Mouse (Mus musculus): ENCODE results near the gene Zfp52. TPM values are rescaled to one million over a fixed set of nuclear protein-coding genes. Genes with fewer than 3 reads are reported as not detected.

Gene Zfp52
- 5.6 and 6.9 TPM in 2 replicates for polyA plus RNA-seq (2015; fragmentation: Nextera tagmentation; extraction: Ambion mirVana)

DNA sequence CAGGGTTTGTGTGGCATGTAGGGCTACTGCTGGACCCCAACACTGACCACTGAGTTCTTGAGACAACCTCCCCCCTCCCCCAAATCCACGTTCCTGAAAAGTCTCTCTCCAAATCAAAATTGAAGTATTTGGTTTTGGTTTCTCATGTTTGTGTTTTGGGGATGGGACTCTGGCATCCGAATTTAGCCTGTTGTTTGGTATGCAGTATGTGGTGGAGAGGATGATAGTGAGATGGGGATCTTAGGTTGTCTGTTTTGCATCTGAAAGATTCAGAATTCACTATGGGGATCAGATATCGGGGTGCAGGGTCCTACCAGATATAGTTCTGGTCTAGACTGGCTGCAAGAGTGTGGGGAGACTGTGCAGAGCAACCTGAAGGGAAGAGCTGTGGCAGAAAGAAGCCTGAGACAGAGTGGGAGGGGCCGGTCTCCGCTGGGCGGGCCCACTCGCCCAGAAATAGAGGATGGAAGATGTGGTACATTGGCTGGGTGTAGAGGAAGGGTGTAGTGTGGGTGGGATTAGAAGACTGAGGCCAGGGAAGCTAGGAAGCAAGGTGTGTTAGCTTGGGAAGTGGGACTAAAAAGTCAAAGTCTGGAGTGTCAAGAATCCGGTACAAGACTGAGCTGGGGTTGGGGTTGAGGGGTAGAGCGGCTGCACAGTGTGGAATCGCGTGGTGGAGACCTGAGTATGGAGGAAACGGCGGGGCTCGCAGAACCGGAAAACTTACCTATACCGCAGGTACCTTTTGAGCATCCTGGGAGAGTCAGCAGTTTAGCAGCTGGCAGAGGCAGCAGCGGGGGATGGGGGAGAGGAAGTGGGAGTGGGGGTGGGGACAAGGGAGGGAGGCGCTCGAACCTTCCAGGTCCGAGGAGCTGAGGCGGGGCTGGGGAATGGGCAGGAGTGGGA, at the start of gene Zfp52:
Gene Zfp52 (plus strand): TSS at position 444 of the 906 bp plus-strand sequence.
- ATAC-seq (replicated peaks; ENCODE audit: low FRiP score, low read depth): peak; percentile 66
- no peak for TF ChIP-seq CTCF (IDR thresholded peaks at IDR 0.05; ENCODE audit: low read depth)
- Histone ChIP-seq H3K27me3 (ENCODE audit: insufficient read depth, low read length) (no peaks in the 10 kb centered on the region), H3K27ac (peak within 1 kb of the TSS; percentile 65), H3K9ac (ENCODE audit: low read depth, low read length) (peak within 1 kb of the TSS; percentile 55), H3K4me2 (ENCODE audit: low read length) (peak within 1 kb of the TSS; percentile 64), H3K4me1 (replicated peaks; ENCODE audit: insufficient read depth, low read length) (peaks cover 4% of the 10 kb centered on the region), H3K9me3 (replicated peaks; ENCODE audit: low read length) (no peaks in the 10 kb centered on the region), H3K4me3 (replicated peaks; ENCODE audit: low read depth, low read length) (peak within 1 kb of the TSS; percentile 43), H3K36me3 (ENCODE audit: insufficient read depth, low read length) (no peaks in the 10 kb centered on the region)
- DNase-seq (ENCODE audit: low spot score): peak; percentile 82
- WGBS: 2% methylated on average over 21 of the region's 21 CpGs

DNA sequence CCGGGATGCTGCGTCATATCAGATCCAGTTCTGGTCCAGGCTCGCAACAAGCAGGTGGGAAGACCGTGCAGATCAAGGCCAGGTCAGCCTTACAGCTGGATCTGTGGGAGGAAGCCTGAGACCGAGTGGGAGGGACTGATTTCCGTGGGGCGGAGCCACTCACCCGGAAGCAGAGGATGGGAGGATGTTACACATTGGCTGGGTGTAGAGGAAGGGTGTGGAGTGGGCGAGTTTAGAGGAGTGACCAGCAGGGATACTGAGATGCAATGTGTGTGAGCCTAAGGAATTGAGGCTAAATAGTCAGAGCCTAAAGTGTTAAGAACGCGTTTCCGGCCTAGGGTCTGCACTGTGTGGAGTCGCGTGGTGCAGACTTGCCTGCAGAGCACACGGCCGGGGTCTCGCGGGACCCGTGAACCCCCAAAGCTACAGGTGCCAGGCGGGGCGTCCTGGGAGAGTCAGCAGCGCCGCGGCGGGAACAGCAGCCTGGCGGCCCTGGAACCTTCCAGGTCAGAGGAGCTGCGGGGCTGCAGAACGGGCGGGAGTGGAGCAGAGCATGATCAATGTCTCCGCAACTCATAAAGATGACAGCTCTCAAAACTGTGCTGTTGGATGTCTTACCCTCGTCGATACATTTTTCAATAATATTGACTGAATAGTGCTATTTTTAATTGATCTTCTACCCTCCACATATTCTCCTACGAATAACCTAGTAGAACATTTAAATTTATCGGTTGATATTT, 46.4 kb upstream of the Zfp52 start, which contains the start of gene Zfp53:
Gene Zfp53 (plus strand): TSS at position 239 of the 740 bp plus-strand sequence.
- H3K27ac ChIP-seq: peak within 1 kb of the TSS; percentile 84
- H3K4me3 ChIP-seq (replicated peaks; ENCODE audit: low read depth, low read length): peak within 1 kb of the TSS; percentile 82
- H3K27me3 ChIP-seq (ENCODE audit: insufficient read depth, low read length): no peaks in the 10 kb centered on the region
- no peaks in the 10 kb centered on the region for H3K4me1 ChIP-seq (replicated peaks; ENCODE audit: insufficient read depth, low read length)
- DNase-seq (ENCODE audit: low spot score) (peak; percentile 98), ATAC-seq (replicated peaks; ENCODE audit: low FRiP score, low read depth) (peak; percentile 100)
- no peaks in the 10 kb centered on the region for H3K9me3 ChIP-seq (replicated peaks; ENCODE audit: low read length)
- H3K4me2 ChIP-seq (ENCODE audit: low read length): peak within 1 kb of the TSS; percentile 74
- H3K9ac ChIP-seq (ENCODE audit: low read depth, low read length): peak within 1 kb of the TSS; percentile 73
- H3K36me3 ChIP-seq (ENCODE audit: insufficient read depth, low read length): no peaks in the 10 kb centered on the region
- TF ChIP-seq CTCF (IDR thresholded peaks at IDR 0.05; ENCODE audit: low read depth): 0 out of 2 replicates have a peak, but pooled peaks have one; percentile 22
- under 1% methylated on average over 34 of the region's 34 CpGs for WGBS

DNA sequence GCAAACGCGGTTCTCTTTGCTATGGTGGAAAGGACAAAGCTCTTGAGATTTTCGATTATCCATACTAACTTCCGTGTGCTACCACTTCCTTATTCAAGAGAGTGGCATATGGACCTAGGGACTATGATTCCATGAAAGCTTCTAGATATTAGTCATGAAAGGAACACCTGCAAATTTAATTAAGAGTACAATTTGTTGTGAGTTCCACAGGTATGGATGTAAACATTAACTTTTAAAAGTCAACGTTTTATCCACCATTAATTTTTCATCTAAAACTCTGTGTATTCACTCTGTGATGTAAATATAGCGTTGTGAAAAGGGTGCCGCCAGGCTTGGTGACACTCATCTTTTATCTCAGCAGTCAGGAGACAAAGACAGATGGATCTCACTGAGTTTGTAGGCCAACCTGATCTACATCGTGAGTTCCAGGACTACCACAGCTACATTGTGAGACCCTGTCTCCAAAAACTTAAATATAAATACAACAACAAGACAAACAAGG, 45.8 kb upstream of the Zfp52 start:
- WGBS: 12% methylated on average over 8 of the region's 8 CpGs
- Histone ChIP-seq H3K27me3 (ENCODE audit: insufficient read depth, low read length) (no peaks in the 10 kb centered on the region), H3K27ac (peak overlapping the region; percentile 84), H3K4me3 (replicated peaks; ENCODE audit: low read depth, low read length) (peak overlapping the region; percentile 82), H3K36me3 (ENCODE audit: insufficient read depth, low read length) (no peaks in the 10 kb centered on the region), H3K4me2 (ENCODE audit: low read length) (peak overlapping the region; percentile 74), H3K9me3 (replicated peaks; ENCODE audit: low read length) (no peaks in the 10 kb centered on the region), H3K4me1 (replicated peaks; ENCODE audit: insufficient read depth, low read length) (no peaks in the 10 kb centered on the region), H3K9ac (ENCODE audit: low read depth, low read length) (peak overlapping the region; percentile 73)
- ATAC-seq (replicated peaks; ENCODE audit: low FRiP score, low read depth): no peak
- no peak for TF ChIP-seq CTCF (IDR thresholded peaks at IDR 0.05; ENCODE audit: low read depth)
- peak; percentile 11 for DNase-seq (ENCODE audit: low spot score)

DNA sequence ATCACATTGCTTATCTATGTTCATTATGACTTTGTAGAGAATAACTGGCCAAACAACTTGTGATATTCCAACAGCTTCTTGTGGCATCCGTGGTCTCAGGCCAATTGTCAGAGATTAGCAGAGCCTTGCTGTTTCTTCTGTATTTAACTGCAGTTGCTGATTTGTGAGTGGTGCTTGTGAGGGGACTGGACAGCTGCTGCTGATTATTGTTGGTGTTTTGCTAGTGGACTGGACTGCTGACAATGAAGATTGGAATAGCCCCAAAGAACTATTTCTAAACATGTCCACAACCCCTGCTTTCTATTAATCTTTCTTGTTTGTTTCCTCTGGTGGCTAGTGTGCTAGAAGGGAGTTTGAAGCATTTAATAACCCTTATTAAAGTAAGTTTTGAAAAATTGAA, 34.0 kb upstream of the Zfp52 start:
- 88% methylated on average over 1 of the region's 1 CpGs for WGBS
- no peak for TF ChIP-seq CTCF (IDR thresholded peaks at IDR 0.05; ENCODE audit: low read depth)
- H3K36me3 ChIP-seq (ENCODE audit: insufficient read depth, low read length): 0 out of 2 replicates have a peak, but pooled peaks cover 7% of the 10 kb centered on the region
- H3K4me1 ChIP-seq (replicated peaks; ENCODE audit: insufficient read depth, low read length): no peaks in the 10 kb centered on the region
- no peak overlapping the region for H3K27ac ChIP-seq
- no peak overlapping the region for H3K4me3 ChIP-seq (replicated peaks; ENCODE audit: low read depth, low read length)
- H3K27me3 ChIP-seq (ENCODE audit: insufficient read depth, low read length): no peaks in the 10 kb centered on the region
- ATAC-seq (replicated peaks; ENCODE audit: low FRiP score, low read depth): no peak
- no peak overlapping the region for H3K9ac ChIP-seq (ENCODE audit: low read depth, low read length)
- DNase-seq (ENCODE audit: low spot score): no peak
- H3K9me3 ChIP-seq (replicated peaks; ENCODE audit: low read length): no peaks in the 10 kb centered on the region
- H3K4me2 ChIP-seq (ENCODE audit: low read length): no peak overlapping the region

DNA sequence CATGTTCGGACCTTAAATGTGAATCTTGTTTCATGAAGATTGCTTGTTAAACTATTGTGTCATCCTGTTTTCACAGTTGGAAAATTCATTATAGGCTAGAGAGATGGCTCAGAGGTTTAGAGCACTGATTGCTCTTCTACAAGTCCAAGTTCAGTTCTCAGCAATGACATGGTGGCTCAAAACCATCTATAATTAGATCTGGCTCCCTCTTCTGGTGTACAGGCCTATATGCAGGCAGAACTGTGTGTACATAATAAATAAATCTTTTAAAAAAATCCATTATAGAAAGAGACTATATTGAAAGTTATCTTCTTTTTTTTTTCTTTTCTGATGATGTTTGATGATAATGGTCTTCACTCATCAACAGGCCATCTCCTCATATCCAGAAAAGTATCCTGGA, 30.8 kb upstream of the Zfp52 start:
- H3K36me3 ChIP-seq (ENCODE audit: insufficient read depth, low read length): peaks cover 15% of the 10 kb centered on the region
- H3K27me3 ChIP-seq (ENCODE audit: insufficient read depth, low read length): no peaks in the 10 kb centered on the region
- TF ChIP-seq CTCF (IDR thresholded peaks at IDR 0.05; ENCODE audit: low read depth): peak; percentile 44; the same call in 1 of the 2 replicates
- H3K4me1 ChIP-seq (replicated peaks; ENCODE audit: insufficient read depth, low read length): no peaks in the 10 kb centered on the region
- 96% methylated on average over 1 of the region's 1 CpGs for WGBS
- no peak overlapping the region for H3K9ac ChIP-seq (ENCODE audit: low read depth, low read length)
- DNase-seq (ENCODE audit: low spot score): no peak
- ATAC-seq (replicated peaks; ENCODE audit: low FRiP score, low read depth): no peak
- no peak overlapping the region for H3K4me3 ChIP-seq (replicated peaks; ENCODE audit: low read depth, low read length)
- H3K9me3 ChIP-seq (replicated peaks; ENCODE audit: low read length): no peaks in the 10 kb centered on the region
- no peak overlapping the region for H3K4me2 ChIP-seq (ENCODE audit: low read length)
- H3K27ac ChIP-seq: no peak overlapping the region

DNA sequence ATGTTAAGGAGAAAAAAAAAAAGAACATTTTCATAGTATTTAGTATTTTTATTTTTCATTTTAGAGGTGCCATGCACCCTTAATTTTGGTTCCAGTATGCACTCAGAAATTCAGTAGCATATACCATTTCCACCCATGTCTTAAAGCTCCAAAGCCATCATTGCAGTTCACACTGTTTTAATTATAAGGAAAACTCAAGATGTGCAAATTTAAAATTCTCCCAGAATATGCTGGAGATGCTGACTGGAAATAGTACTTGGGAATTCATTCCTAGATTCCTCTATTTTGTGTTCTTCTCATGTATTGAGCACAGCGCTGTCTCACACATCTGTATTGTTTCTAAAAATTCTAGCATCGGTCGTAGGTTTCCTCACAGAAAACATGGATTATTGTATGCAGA, 29.1 kb upstream of the Zfp52 start:
- no peaks in the 10 kb centered on the region for H3K9me3 ChIP-seq (replicated peaks; ENCODE audit: low read length)
- peaks cover 15% of the 10 kb centered on the region for H3K36me3 ChIP-seq (ENCODE audit: insufficient read depth, low read length)
- no peak for TF ChIP-seq CTCF (IDR thresholded peaks at IDR 0.05; ENCODE audit: low read depth)
- H3K4me3 ChIP-seq (replicated peaks; ENCODE audit: low read depth, low read length): no peak overlapping the region
- H3K4me2 ChIP-seq (ENCODE audit: low read length): no peak overlapping the region
- H3K4me1 ChIP-seq (replicated peaks; ENCODE audit: insufficient read depth, low read length): no peaks in the 10 kb centered on the region
- no peak overlapping the region for H3K9ac ChIP-seq (ENCODE audit: low read depth, low read length)
- DNase-seq (ENCODE audit: low spot score): no peak
- WGBS: 97% methylated on average over 3 of the region's 3 CpGs
- no peak for ATAC-seq (replicated peaks; ENCODE audit: low FRiP score, low read depth)
- H3K27me3 ChIP-seq (ENCODE audit: insufficient read depth, low read length): no peaks in the 10 kb centered on the region
- H3K27ac ChIP-seq: no peak overlapping the region
